Mouse (Mus musculus) ovary, adult 10 weeks (tissue): Measurements from ENCODE around the gene 1700021F05Rik. TPM values are rescaled to one million over a fixed set of nuclear protein-coding genes. Genes with fewer than 3 reads are reported as not detected.

ENCODE experiments used
- polyA plus RNA-seq: library from polyadenylated mRNA; stranded (reverse); fragments of 350-450 nt; fragmentation: Illumina TruSeq; extraction: RNeasy Lipid Tissue Mini Kit (QIAGEN cat#74804); gene quantifications from one replicate; pipeline ENCODE4 v1.2.3, GENCODE M21; 2014

Gene 1700021F05Rik
- polyA plus RNA-seq, result 74.5 TPM

DNA sequence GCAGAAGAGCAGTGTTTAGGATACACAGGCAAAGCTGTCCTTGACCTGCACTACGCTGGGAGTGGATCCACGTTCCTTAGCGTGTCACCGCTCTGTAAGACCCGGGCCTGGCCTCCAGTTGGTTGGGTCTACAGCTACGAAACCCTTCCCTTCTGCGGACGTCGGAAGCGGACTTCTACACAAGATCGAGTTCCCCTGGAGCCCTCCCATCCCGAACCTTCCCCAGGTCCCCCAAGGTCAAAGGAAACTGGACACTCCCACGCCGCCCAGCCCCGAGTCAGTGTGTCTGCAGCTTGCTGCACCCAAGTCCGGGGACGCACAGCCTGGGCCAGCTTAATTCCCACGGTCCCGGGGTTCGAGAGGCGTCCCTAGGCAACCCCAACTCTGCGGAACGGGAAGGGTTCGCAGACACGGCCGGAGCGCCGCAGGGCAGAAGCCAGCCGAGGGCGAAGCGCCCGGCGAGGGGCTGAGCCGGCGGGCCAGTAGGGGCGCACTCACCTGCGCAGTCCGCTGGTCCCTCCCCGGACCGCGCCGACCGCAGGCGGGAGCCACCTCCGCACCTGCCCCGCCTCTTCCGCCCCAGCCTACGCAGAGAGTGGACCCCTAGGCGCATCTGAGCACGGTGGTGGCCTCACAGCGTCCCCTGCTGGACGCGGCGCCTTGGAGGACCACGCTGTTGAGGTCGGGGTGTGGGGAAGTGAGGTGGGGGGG, at the start of gene 1700021F05Rik:
TSS of gene 1700021F05Rik (minus strand) at position 553 of the 711 bp plus-strand sequence.

DNA sequence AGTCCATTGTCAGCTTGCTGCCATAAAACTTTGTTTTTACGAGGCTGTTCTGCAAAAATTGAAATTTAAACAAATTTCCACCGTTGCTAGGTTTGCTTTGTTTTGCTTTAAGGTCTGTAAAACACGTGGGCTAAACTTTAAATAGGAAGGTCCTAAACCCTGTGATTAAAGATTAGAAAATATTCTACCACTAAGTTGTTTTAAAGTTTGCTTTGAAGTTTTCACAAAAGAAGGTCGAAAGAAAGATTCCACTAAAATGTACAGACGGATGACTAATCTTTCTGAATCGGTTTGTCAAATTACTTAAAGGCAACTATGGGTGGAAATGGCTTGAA, 37.2 kb upstream of the 1700021F05Rik start, which contains the start of gene Cd24a:
TSS of gene Cd24a (plus strand) at position 288 of the 335 bp plus-strand sequence.

DNA sequence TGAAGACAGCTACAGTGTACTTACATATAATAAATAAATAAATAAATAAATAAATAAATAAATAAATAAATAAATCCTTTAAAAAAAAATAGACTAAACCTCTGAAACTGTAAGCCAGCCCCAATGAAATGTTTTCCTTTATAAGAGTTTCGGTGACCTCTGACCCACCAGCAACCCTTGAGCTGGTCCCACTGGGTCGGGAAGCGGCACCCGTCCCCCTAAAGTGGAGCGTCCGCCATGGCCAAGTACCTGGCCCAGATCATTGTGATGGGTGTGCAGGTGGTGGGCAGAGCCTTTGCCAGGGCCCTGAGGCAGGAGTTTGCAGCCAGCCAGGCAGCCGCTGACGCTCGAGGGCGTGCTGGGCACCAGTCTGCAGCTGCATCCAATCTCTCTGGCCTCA, 16.9 kb downstream of the 1700021F05Rik start, which contains the start of gene Gm9803:
TSS of gene Gm9803 (plus strand) at position 154 of the 400 bp plus-strand sequence.

DNA sequence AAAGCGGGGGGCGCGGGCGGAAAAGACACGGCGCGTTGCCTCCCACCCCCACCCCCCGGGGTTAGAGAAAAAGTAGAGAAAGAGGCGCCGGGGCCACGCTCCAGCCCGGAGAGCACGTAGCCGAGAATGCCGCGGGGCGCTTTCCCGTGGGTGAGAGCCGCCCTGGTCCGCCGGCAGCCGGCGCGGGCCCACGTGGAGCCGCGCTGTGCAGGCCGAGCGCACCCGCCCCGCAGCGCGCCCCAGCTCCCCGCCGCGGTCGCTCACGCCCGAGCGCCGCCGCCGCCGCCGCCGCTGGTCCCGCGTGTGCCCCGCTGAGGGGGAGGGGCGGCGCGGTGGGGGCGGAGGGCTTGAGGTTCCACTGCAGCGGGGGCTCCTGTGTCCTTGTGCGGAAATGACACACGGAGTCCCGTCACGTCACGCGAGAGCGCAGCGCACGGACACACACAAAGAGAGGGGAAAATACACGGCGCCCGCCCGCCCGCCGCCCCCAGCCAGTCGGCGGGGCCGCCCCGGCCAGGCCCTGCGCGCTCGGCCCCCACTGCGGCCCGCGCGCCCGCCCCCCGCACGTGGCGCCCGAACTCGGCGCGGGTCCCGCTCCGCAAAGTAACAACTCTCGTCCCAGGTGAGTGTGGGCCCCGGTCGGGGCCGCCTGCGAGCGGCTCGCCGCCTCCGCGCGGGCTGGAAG, 61.9 kb downstream of the 1700021F05Rik start, which contains the start of gene Bend3:
TSS of gene Bend3 (plus strand) at position 81 of the 685 bp plus-strand sequence.

Other genes with a start within 250 kb of the 1700021F05Rik start
- 7.8 TPM for gene Bend3, start 62.2 kb downstream of the 1700021F05Rik start, polyA plus RNA-seq
- gene Gm9803, start 16.9 kb downstream of the 1700021F05Rik start, polyA plus RNA-seq, result not detected
- 278 TPM for gene Cd24a, start 37.3 kb upstream of the 1700021F05Rik start, polyA plus RNA-seq